Mouse (Mus musculus) cerebellum, adult 2 months (tissue): Measurements from ENCODE around the gene Fam78b.

Source experiments
- CTCF ChIP-seq: fragments of 200-500 bp; IDR thresholded peaks from 2 replicates; pipeline ENCODE4 v1.5.1; 2011; ENCODE audit warnings: low read depth, mild to moderate bottlenecking, control low read depth, low read length, moderate library complexity, borderline replicate concordance; ENCODE audit not compliant: insufficient read depth
- POLR2A ChIP-seq: fragments of 200-500 bp; IDR thresholded peaks from 2 replicates; pipeline ENCODE4 v1.6.1; 2011; ENCODE audit warnings: low read length, control low read depth, borderline replicate concordance; ENCODE audit not compliant: insufficient read depth

DNA sequence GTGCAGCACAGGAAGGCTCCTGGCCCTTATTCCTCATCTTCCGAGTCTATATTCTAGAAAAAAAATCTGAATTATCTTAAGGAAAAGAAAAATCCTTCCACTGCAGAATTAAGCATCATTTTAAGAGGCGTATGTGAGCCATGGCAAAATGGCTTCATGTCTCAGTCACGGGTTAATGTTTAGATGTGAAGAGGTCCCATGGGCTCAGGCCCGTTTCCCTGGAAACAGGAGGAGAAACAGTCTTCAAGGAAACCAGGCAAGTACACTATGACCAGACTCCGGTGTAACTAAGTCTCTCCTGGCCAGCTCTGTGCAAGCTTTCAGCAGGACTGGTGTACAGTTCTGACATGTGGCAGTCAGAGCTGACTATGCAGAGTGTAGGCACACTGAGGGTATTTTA is 22.6 kb upstream of the Fam78b start:
- no peak for TF ChIP-seq CTCF
- no peak for TF ChIP-seq POLR2A
